Mouse (Mus musculus) fibroblast of lung, adult 2 months (primary cell): ENCODE data around the gene Tmem171.

Experiments
- DNase-seq: peaks from one replicate; pipeline ENCODE4 v3.0.0-alpha.2; 2011; ENCODE audit warnings: low read depth

Gene Tmem171

DNA sequence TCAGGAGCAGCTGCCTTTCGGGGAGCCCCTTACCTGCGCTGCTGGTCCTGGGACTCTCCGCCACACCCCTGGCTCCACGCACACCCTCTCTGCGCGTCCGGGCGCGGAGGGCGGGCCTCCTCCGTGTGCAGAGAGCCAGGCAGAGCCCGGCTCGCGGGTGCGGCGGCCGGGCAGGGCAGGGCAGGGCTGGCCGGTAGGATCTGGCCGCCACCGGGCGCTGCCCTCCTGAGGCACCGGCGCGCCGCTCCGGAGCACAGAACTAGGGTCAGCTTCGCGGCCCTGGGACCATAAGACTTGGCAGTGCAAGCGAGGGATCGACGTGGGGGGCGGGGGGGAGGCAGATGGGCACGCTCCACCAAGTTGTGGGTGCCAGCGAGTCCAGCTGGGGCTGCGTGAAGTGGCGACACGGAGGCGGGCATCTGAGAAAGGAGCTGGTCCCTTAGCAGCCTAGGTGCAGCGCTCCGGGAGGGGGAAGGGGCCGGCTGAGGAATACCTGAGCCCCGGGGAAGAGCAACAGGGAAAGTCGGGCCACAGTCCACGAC is at the start of gene Tmem171:
Gene Tmem171 (minus strand): TSS at position 62 of the 542 bp plus-strand sequence.
- DNase-seq, result no peak

DNA sequence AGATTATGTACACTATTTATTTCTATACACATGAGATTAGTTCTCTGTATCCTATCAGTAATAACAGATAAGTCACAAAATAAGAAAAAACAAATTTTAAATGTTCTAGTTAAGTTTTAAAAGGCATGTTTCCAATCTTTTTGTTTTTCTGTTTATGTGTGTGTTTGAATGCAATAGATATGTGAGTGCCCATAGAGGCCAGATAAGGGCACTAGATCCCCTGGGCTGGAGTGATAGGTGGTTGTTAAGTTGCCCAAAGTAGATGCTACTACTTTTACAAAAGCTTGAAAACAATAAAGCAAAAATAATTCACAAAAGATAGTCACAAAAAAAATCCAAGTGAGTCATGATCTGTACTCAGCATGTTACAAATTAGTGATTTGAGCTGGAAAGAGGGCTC is 49.2 kb upstream of the Tmem171 start:
- DNase-seq, result no peak

DNA sequence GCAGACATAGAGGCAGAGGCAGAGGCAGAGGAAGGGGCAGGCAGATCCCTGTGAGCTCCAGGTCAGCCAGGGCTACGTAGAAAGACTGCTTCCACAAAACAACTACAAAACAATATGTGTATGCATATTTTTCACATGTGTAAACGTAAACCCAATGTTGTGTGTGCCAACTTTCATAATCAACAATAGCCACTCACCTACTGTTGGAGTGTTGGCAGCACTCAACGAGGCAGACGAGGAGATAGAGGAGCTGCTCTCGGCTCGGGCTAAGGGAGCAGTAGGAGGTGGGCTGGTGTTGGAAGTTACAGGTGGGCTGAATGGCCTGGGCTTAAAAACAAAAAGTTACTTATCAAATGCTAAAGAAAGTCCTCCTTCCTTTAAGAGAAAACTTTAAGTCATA is 48.6 kb upstream of the Tmem171 start:
- DNase-seq, result no peak

DNA sequence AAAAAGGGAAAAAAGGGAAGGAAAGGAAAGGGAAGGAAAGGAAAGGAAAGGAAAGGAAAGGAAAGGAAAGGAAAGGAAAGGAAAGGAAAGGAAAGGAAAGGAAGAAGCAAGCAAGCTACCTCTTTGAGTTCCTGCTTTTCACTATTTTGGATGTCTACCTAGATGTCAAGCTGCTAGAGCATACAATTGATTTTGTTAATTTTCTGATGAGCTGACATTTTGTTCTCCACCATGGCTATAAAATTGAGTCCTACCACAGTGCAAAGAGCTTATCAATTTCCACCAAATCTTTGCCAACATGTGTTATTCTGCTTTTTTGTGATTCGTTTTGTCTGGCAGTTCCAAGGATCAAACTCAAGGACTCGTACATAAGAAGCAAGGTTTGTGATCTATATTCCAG is 43.6 kb upstream of the Tmem171 start:
- no peak for DNase-seq

DNA sequence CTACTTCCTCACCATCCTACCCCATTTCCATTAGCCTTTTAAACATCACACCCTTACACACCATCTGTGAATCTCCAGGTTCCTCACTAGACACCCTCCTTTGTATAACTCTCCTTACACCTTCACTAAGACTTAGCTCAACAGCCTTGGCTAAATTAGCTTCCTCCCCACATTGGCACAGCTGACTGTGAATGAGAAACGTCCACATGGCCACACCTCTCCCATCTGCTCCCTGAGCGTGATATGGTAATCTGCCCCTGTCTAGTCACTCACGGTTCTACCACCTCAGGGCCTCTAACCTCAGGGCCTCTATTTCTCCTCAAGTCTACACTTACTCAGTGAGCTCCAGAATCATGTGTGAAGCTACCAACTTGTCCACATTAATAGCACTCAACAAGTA is 38.7 kb upstream of the Tmem171 start:
- no peak for DNase-seq

DNA sequence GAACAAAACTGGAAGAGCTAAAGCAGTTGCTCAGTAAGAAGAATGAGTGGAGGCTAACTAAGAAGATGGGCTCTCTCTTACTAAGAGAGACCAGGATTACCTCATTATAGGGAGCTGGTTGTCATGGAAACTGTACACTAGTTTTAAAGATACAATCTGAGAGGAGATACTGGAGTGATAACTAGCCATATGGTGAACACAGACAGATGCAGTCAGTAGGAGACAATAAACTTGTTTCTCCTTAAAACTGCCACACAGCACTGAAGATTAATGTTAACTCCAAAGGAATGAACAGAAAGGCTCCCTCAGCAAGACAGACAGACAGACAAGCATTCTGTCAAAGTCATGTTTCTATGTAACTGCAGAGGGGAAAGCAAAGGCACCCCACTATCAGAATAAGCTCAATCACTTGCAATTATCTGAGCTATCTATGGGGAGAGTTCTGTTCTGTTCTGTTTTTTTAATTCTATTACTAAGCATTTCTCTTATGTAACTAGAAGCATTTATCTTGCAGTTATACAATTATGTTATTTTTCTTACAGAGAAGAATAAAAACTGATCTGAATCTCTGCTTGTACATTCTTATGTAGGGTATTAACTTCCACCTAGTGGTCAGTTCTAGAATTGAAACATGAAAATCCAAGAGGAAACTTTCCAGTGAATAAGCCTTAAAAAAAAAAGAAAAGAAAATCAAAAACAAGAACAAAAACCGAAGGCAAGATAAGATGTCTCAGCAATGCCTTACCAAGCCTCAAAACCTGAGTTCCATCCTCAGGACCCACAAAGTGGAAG is 34.8 kb upstream of the Tmem171 start:
- peak; percentile 38 for DNase-seq

DNA sequence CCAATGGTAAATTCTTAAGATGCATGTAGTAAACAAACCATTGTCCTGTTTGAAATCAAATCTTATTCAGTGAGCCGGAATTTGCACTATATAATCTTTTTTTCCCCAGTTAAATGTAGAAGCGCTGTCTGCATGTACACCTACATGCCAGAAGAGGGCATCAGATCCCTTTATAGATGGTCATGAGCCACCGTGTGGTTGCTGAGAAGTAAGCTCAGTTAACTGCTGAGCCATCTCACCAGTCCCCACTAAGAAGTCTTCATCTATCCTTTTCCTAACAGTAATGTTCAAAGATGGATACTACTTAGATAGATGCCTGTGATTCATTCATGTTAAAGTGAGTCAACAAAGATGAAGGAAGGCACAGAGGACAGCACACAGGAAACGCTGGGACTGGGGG is 31.9 kb upstream of the Tmem171 start:
- no peak for DNase-seq

DNA sequence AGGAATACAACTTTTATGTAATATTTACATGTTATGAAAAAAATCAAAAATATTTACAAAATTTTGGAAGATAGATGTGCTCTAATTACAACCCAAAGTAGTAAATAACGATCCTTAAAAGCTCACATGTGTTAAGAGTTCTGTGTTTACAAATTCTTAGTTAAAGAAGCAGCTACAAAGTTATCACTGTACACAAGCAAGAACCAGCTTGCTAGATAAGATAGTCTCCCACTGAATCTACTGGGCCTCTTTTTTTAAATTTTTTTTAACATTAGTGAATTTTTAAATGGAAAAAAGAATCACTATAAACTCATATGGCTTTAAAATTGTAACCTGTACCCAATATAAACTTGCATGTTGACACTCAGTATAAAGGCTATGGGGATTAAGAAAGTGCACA is 28.8 kb upstream of the Tmem171 start:
- DNase-seq, result no peak

DNA sequence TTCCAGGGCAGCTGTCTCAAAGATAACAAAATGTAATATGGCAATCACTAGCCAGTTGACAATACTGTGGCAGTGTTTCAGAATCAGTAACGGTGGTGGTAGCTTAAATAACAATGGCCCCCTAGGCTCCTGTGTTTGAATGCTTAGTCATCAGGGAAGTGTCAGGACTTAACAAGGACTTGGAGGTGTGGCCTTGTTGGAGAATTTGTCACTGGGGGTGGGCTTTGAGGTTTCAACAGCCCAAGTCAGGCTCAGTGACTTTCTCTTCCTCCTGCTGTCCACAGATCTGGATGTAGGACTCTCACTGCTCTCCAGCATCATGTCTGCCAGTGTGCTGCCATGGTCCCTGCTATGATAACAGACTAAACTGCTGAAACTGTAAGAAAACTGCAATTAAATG is 27.7 kb upstream of the Tmem171 start:
- no peak for DNase-seq

DNA sequence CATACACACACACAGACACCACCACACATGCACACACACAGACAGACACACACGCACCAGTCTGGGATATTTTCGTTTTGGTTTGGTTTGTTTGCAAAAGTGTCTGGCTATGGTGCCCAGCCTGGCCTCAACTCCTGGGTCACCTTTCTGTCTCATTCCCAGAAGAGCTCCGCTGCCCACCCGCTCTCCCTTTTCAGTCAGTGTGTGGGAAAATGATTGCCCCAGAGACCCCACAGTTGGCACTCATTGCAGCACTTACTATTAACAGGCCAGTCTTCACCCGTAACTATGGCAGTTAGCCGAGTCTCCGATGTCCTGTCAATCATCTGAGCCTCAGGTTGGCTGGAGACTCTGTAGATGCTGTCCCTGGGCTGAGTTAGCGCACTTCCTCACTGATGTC is 21.5 kb upstream of the Tmem171 start:
- DNase-seq, result no peak

DNA sequence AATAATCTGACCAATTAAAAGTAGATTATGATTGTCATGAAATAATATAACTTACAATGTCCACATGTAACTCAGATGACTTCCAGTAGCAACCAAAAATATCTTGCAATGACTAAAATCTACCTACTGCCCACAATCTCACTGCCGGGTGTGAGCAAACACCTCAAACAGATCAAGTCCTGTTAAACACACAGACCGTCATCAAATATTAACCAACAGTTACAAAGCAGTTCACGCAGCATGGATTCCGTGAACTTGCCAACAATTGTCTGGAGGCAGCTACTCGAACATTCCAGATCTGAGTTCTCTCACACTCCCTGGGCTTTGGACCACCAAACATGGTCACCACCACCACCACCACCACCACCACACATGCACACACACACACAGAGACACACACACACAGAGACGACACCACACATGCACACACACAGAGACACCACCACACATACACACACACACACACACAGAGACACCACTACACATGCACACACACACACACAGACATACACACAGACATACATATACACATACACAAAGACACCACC is 20.9 kb upstream of the Tmem171 start:
- no peak for DNase-seq

DNA sequence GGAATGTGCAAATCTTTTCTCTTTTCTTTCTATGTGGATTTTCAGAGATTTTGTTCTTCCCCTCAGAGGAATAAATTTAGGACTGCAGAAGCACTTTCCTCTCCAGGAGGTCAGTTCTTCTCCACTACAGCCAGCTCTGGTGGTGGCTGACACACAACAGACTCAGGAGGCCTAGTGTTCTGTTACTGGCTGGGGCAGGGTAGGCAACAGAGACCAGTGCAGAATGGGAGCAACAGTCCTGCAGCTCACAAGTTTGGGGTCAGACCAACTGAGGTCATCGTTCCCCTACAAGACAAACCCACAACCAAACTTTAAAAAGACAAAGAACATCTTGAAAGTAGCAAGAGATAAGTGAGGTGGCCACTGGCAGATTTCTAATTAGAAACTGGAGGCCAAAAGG is 16.0 kb upstream of the Tmem171 start:
- no peak for DNase-seq

DNA sequence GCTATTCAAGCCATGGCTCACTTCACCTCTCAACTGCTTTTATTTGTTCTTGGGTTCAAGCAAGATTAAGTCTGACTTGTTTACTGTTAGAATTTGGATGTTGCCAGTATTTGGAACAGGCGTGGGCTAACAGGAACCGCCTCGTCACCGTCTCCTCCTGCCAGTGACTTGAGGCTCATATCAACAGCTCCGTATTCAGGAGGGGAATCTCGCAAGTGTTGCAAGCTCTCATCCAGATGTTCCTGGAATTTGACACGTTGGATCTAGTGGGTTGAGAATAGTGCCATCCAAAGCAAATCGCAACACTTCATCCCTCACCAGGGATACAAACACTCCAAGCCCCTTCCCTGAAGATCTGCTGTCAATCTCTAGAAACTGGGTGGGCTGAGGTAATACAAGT is 15.6 kb upstream of the Tmem171 start:
- DNase-seq, result no peak

DNA sequence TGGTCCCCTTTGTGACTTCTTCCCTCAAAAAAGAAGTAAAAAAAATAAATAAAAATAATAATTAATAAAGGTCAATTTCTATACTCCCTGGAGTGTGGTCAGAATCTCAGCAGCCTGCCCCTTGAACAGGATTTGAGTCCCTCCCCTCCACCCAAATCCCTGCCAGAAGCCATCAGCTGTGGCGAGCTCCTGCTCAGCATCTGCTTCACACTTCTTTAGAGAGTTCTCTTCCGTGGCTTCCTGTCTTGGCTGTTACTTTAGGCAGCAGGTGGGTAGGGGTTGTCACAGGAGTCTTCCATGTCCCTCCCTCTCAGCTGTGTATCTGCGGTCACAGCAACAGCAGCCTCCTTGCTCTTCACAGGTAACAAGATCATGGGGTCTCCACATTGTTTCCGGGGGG is 10.9 kb upstream of the Tmem171 start:
- no peak for DNase-seq

DNA sequence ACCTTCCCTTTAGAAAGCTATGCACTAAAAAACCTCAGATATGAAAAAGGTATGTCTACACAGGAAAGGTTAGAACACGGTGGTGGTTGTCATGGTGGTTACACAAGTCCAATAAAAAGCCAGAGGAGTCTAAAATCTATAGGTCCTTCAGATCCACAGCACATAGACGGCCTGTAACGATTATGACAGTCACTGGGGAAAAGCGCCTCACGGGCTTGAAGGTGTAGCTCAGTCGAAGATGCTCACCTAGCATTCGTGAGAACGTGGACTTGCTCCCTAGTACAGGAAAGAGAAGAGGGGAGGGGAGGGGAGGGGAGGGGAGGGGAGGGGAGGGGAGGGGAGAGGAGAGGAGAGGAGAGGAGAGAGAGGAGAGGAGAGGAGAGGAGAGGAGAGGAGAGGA is 9.2 kb upstream of the Tmem171 start:
- DNase-seq, result no peak

DNA sequence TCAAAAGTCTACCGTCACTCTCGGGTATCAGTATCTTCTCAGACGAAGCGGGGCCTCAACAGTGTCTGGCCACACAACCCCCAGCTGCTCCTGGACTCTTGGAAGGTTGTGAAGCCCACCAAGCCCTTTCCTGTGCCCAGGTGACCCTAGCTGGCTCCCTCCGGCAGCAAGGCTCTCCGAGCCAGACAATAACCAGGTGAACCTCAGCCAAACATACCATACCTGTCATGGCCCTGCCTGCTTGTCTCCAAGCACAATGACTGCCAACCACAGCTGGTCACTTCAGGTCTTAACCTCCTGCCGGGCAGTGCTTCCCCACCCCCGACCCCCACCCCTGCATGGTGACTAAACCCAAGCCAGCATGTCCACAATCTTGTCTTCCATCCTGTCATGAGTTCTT is 7.7 kb upstream of the Tmem171 start:
- no peak for DNase-seq

DNA sequence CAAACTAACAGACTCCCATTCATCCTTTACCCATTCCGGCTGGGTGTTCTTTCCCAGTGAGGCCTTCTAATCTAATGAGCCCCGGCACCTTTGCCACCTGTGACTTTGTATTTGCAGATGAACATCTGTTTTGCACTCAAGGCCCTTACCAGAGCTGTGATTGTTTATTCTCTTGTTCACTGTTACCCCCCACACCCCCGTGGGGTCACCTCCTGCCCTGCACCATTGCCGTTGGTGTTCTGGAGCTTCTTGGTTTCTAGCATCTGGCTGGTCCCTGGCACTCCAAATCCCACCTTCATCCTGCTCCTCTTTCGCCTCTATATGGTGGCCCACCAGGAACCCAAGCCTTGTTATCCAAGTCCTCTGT is 6.7 kb upstream of the Tmem171 start:
- no peak for DNase-seq

DNA sequence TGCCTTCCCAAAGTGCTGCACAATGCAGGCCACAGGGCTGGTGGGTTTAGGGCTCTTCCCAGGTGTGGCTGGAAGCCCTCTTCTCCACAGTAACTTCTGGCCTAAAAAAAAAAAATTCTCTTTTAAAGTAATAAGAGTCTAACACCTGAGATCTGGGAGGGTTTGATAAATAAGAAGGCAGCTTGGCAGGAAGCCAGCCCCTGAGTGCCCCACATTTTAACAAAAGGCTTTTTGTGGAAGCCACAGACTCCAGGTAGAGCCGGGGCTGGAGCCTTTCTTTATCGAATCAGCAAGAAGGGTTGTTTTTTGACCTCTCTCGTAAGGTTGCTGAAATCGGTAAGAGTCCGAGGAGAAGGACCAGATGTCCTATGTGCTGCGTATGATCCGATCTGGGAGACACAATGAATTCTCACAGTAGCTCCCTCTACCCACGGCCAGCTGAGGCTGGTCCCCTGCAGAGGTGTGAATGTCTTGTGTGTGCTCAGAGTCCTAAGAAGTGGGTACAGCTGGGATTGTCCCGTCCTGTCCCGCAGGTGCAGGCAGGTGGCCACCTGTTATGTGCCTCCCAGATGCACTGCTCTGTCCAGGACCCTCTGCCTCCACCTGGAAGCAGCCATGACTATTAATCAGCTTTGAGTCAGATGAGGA is 6.2 kb upstream of the Tmem171 start:
- DNase-seq, result no peak

DNA sequence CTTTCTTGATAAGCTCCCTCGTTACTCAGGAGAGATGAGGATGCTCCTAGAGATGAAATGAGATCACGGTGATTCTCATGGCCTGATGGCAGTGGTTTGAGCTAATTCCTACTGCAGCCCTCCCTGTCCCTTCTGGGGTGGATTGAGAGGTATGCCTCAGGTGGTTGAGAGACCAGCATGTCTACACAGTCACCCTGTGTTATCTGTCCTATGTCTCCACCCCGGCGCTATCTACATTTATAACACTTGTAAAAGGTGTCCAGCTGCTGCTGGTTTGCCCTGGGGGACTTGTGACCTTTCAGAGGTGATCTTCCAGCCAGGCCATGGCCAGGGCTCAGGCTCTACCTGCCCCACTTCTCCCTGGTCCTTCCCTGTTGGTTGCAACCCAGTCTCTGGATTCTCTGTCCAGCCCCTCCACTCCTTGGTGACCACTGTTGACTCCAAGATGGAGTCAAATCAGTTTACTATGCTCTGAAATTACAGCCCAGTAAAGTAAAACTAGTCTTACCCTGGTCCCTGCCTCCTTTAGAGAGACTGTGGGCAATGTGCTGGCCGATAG is 5.4 kb upstream of the Tmem171 start:
- no peak for DNase-seq

DNA sequence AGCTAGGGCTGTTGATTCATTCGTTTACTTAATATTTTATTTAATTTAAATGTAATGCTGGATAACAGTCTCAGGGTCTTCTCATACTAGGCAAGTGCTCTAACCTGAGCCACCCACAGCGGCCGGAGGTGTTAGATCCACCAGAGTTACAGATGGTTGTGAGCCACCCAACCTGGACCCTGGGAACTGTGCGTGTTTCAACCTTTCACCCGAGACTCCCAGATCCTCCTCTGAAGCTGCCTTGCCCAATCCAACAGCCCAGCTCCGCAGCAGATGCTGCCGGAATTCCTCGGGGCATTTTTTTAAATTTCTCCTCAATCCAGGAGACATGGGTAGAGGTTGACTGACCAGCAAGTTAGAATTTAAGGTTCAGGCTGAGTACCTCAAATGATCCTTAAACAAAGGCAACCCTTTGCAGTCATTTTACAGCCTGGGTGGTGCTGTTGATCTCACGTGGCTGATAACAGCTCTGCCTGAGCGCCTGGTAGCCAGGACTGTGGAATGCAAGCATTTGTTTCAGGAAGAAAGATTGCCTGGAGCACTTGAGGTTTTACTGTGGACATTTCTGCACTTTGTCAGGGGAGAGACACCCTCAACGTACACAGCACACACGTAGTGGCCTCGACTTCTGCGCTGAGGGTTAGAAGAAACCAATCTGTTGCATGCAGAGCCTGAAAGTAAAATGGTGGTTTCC is 4.6 kb upstream of the Tmem171 start:
- DNase-seq, result no peak

DNA sequence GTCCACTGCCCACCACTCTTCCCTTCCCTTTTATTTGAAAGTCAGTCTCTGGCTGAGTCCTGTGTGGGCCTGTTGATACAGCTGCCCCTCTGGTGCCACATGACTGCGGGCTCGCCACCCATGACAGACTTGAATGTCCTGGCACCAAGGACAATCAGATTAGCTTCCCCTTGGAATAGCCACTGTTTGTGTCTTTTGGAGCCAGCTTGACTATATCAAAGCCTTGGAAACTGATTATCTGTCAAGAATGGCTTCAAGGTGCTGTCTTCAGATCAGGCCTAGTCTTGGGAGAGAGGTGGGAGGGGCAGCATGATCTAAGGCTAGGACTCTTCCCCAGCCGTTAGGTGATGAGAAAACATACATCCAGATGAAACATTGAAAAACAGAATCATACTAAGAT is 2.1 kb upstream of the Tmem171 start:
- DNase-seq, result no peak

DNA sequence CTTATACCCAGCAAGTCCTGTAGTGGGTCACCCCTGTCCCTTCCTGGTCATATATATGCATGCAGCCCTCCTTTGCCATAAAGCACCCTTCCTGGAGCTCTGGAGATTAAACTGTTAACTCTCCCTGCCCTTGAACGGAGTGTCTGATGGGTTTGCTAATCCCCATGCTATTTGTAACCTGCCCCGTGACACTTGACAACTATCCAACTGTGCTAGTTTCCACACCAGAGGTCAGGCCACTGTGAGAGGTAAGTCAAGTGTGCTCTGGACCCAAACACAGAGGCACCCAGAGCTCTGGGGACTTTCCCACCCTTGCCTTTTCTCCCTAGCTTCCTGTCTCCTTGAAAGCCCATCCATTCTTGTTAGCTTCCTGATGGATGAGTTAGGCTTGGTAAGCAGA is 912 bp upstream of the Tmem171 start:
- DNase-seq, result no peak

DNA sequence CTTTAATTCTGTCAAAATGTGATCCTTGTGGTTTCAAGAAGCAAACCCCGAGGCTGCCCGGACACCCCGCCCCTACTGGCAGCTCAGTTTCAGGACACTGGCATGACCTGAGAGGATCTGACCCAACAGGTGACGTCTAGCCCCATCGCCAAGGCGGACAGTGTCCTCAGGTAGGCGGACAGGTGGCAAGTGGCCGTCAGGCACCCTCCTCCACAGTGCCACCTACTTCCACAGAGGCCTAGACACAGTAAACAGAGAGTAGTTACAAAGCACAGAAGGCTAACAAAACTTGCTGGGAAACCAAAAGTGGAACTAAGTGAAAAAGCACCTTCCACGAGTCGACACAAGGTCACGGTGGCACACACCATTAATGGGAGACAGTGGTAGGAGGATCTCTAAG is 1.3 kb downstream of the Tmem171 start:
- DNase-seq, result no peak
